Mouse (Mus musculus): Measurements from ENCODE around the gene Gmpr. TPM values are rescaled to one million over a fixed set of nuclear protein-coding genes. Genes with fewer than 3 reads are reported as not detected.
A peak's percentile ranks its signal among the peaks of the same experiment; 100 is the strongest.

The Gmpr gene
- total RNA-seq, 2 experiments from 2014 or later = 32.9 to 34.9 TPM

- intact Hi-C loops (cut with DNase I) = no loop called here
Observed at GRCm38 (mm10) chr13:45530754-45531153, 23.5 kb downstream of the Gmpr start.

GRCm38 (mm10) chr13:45535731-45536453 lies 28.6 kb downstream of the Gmpr start:
- intact Hi-C loops (cut with DNase I) = loop anchor here (5.0 kb wide), 2 partner anchors 426 to 721 kb away; no protein-coding TSS in a partner anchor
- DNase-seq (ENCODE audit: extremely low spot score in 1 of 2, low spot score in 2 of 2) = no peak

More at GRCm38 (mm10) chr13:45530754-45531153, 23.5 kb downstream of the Gmpr start:
- no peak for DNase-seq (ENCODE audit: extremely low spot score in 1 of 2, low spot score in 2 of 2)

GRCm38 (mm10) chr13:45537110-45537509 lies 29.9 kb downstream of the Gmpr start:
- DNase-seq (ENCODE audit: extremely low spot score in 1 of 2, low spot score in 2 of 2) = no peak
- intact Hi-C loops (cut with DNase I) = loop anchor here (5.0 kb wide), 2 partner anchors 425 to 720 kb away; no protein-coding TSS in a partner anchor

GRCm38 (mm10) chr13:45538091-45538490 lies 30.8 kb downstream of the Gmpr start:
- intact Hi-C loops (cut with DNase I) = loop anchor here (5.0 kb wide), 2 partner anchors 424 to 719 kb away; no protein-coding TSS in a partner anchor
- DNase-seq (ENCODE audit: extremely low spot score in 1 of 2, low spot score in 2 of 2) = no peak

- DNase-seq (ENCODE audit: extremely low spot score in 1 of 2, low spot score in 2 of 2) = peak; percentile 78 to 86
- intact Hi-C loops (cut with DNase I) = loop anchor here (5.0 kb wide), 2 partner anchors 424 to 719 kb away; no protein-coding TSS in a partner anchor
Observed at GRCm38 (mm10) chr13:45538532-45539204, 31.4 kb downstream of the Gmpr start.

- intact Hi-C loops (cut with DNase I) = loop anchor here (5.0 kb wide), 2 partner anchors 423 to 718 kb away; no protein-coding TSS in a partner anchor
- peak; percentile 79 to 87 for DNase-seq (ENCODE audit: extremely low spot score in 1 of 2, low spot score in 2 of 2)
Observed at GRCm38 (mm10) chr13:45539205-45539568, 31.9 kb downstream of the Gmpr start.

GRCm38 (mm10) chr13:45545974-45546373 lies 38.7 kb downstream of the Gmpr start:
- DNase-seq (ENCODE audit: extremely low spot score in 1 of 2, low spot score in 2 of 2) = no peak
- intact Hi-C loops (cut with DNase I) = no loop called here

GRCm38 (mm10) chr13:45546946-45547345 lies 39.7 kb downstream of the Gmpr start:
- intact Hi-C loops (cut with DNase I) = no loop called here
- no peak for DNase-seq (ENCODE audit: extremely low spot score in 1 of 2, low spot score in 2 of 2)

- intact Hi-C loops (cut with DNase I) = no loop called here
Observed at GRCm38 (mm10) chr13:45547549-45547948, 40.3 kb downstream of the Gmpr start.

GRCm38 (mm10) chr13:45553674-45554073 lies 46.4 kb downstream of the Gmpr start:
- DNase-seq (ENCODE audit: extremely low spot score in 1 of 2, low spot score in 2 of 2) = peak in 1 of 2 experiments; percentile 55
- intact Hi-C loops (cut with DNase I) = no loop called here

More at GRCm38 (mm10) chr13:45547549-45547948, 40.3 kb downstream of the Gmpr start:
- DNase-seq (ENCODE audit: extremely low spot score in 1 of 2, low spot score in 2 of 2) = no peak

GRCm38 (mm10) chr13:45558367-45558766 lies 51.1 kb downstream of the Gmpr start:
- intact Hi-C loops (cut with DNase I) = no loop called here
- no peak for DNase-seq (ENCODE audit: extremely low spot score in 1 of 2, low spot score in 2 of 2)

GRCm38 (mm10) chr13:45559258-45559657 lies 52.0 kb downstream of the Gmpr start:
- no peak for DNase-seq (ENCODE audit: extremely low spot score in 1 of 2, low spot score in 2 of 2)
- intact Hi-C loops (cut with DNase I) = no loop called here

- no peak for DNase-seq (ENCODE audit: extremely low spot score in 1 of 2, low spot score in 2 of 2)
- intact Hi-C loops (cut with DNase I) = no loop called here
Observed at GRCm38 (mm10) chr13:45560543-45560942, 53.3 kb downstream of the Gmpr start.

- intact Hi-C loops (cut with DNase I) = no loop called here
- no peak for DNase-seq (ENCODE audit: extremely low spot score in 1 of 2, low spot score in 2 of 2)
Observed at GRCm38 (mm10) chr13:45562011-45562410, 54.8 kb downstream of the Gmpr start.

- no peak for DNase-seq (ENCODE audit: extremely low spot score in 1 of 2, low spot score in 2 of 2)
- intact Hi-C loops (cut with DNase I) = no loop called here
Observed at GRCm38 (mm10) chr13:45564946-45565345, 57.7 kb downstream of the Gmpr start.

- DNase-seq (ENCODE audit: extremely low spot score in 1 of 2, low spot score in 2 of 2) = no peak
- intact Hi-C loops (cut with DNase I) = no loop called here
Observed at GRCm38 (mm10) chr13:45569932-45570331, 62.7 kb downstream of the Gmpr start.

GRCm38 (mm10) chr13:45571795-45572262 lies 64.6 kb downstream of the Gmpr start:
- intact Hi-C loops (cut with DNase I) = no loop called here
- peak; percentile 79 to 84 for DNase-seq (ENCODE audit: extremely low spot score in 1 of 2, low spot score in 2 of 2)

GRCm38 (mm10) chr13:45572768-45573167 lies 65.5 kb downstream of the Gmpr start:
- intact Hi-C loops (cut with DNase I) = no loop called here
- peak; percentile 69 to 74 for DNase-seq (ENCODE audit: extremely low spot score in 1 of 2, low spot score in 2 of 2)

- peak in 1 of 2 experiments; percentile 83 for DNase-seq (ENCODE audit: extremely low spot score in 1 of 2, low spot score in 2 of 2)
- intact Hi-C loops (cut with DNase I) = no loop called here
Observed at GRCm38 (mm10) chr13:45576185-45576584, 68.9 kb downstream of the Gmpr start.

- DNase-seq (ENCODE audit: extremely low spot score in 1 of 2, low spot score in 2 of 2) = no peak
- intact Hi-C loops (cut with DNase I) = no loop called here
Observed at GRCm38 (mm10) chr13:45577366-45577765, 70.1 kb downstream of the Gmpr start.

Data from left cerebral cortex, postnatal 10 days (tissue).